Mouse (Mus musculus) limb, embryonic 14.5 days (tissue): ENCODE measurements around the gene Smc1b. TPM values are rescaled to one million over a fixed set of nuclear protein-coding genes. Genes with fewer than 3 reads are reported as not detected.

Experiments
- ATAC-seq: fragments of 200-750 bp; cut with Nextera tagmentation; 2 replicates; pipeline ENCODE4 v1.8.0; 2017; ENCODE audit warnings: low read depth, moderate number of reproducible peaks, moderate TSS enrichment; ENCODE audit not compliant: low FRiP score
- DNase-seq: peaks from one replicate; pipeline ENCODE4 v3.0.0-alpha.2; 2015; ENCODE audit warnings: low spot score
- H3K27ac ChIP-seq: fragments of 300-500 bp; sonication (generic); replicated peaks from 2 replicates; pipeline ENCODE4 v1.5.1; 2014; ENCODE audit warnings: low read depth, mild to moderate bottlenecking, low read length, moderate library complexity, mixed read lengths
- H3K27me3 ChIP-seq: fragments of 300-500 bp; sonication (generic); 2 replicates; pipeline ENCODE4 v1.6.1; 2014; ENCODE audit warnings: low read length, mixed read lengths; ENCODE audit not compliant: control insufficient read depth, insufficient read depth
- H3K36me3 ChIP-seq: fragments of 300-500 bp; sonication (generic); 2 replicates; pipeline ENCODE4 v1.6.1; 2014; ENCODE audit warnings: mild to moderate bottlenecking, low read length, moderate library complexity, mixed read lengths; ENCODE audit not compliant: control insufficient read depth, insufficient read depth
- H3K4me1 ChIP-seq: fragments of 300-500 bp; sonication (generic); 2 replicates; pipeline ENCODE4 v1.6.1; 2014; ENCODE audit warnings: antibody characterized with exemption, low read length, mixed read lengths; ENCODE audit not compliant: control insufficient read depth, insufficient read depth
- H3K4me2 ChIP-seq: fragments of 300-500 bp; sonication (generic); replicated peaks from 2 replicates; pipeline ENCODE4 v1.6.1; 2014; ENCODE audit warnings: low read depth, mild to moderate bottlenecking, low read length, moderate library complexity; ENCODE audit not compliant: severe bottlenecking
- H3K4me3 ChIP-seq: fragments of 300-500 bp; sonication (generic); replicated peaks from 2 replicates; pipeline ENCODE4 v1.5.1; 2014; ENCODE audit warnings: low read length
- H3K9ac ChIP-seq: fragments of 300-500 bp; sonication (generic); 2 replicates; pipeline ENCODE4 v1.6.1; 2014; ENCODE audit warnings: mild to moderate bottlenecking, low read depth, low read length, moderate library complexity; ENCODE audit not compliant: severe bottlenecking
- H3K9me3 ChIP-seq: fragments of 300-500 bp; sonication (generic); 2 replicates; pipeline ENCODE4 v1.6.1; 2016; ENCODE audit warnings: low read length; ENCODE audit not compliant: control insufficient read depth
- POLR2A ChIP-seq: fragments of 200-500 bp; IDR thresholded peaks from 2 replicates; pipeline ENCODE4 v1.8.0; 2012; ENCODE audit warnings: inconsistent platforms, mild to moderate bottlenecking, moderate library complexity, borderline replicate concordance; ENCODE audit not compliant: insufficient read depth, insufficient read length; ENCODE audit errors: extremely low read depth
- WGBS: fragments of 180-500 bp; shearing (Covaris S2); extraction: QIAGEN DNeasy Blood & Tissue Kit; methylation state at CpG from one replicate; pipeline ENCODE4 v1.1.7; 2014; 5-methylcytosine and 5-hydroxymethylcytosine counted together
- polyA plus RNA-seq, 2 experiments: library from polyadenylated mRNA; depleted of rRNA in 1 of 2; stranded (reverse) in 1 of 2; unstranded in 1 of 2; fragments of >200 nt; fragmentation: Nextera tagmentation in 1 of 2; extraction: Ambion mirVana in 1 of 2; gene quantifications; 2 replicates each; pipeline versions ENCODE4 v1.2.1 to v1.2.3; 2012 to 2014

Gene Smc1b
- polyA plus RNA-seq, 2 experiments, result 0.52 to 0.72 TPM

- Histone ChIP-seq H3K27me3 (no peaks in the 10 kb centered on the region), H3K36me3 (no peaks in the 10 kb centered on the region), H3K4me3 (no peak overlapping the region), H3K27ac (no peak overlapping the region; the same call in 1 of the 2 replicates), H3K9ac (no peak overlapping the region), H3K4me1 (peaks cover 7% of the 10 kb centered on the region), H3K9me3 (no peaks in the 10 kb centered on the region), H3K4me2 (no peak overlapping the region)
- DNase-seq (no peak), ATAC-seq (peak; percentile 79; the same call in 1 of the 2 replicates)
- 68% methylated on average over 10 of the region's 10 CpGs for WGBS
- TF ChIP-seq POLR2A, result no peak
These were observed 42.3 kb upstream of the Smc1b start for GRCm38 (mm10) chr15:85174060-85174459.

DNA sequence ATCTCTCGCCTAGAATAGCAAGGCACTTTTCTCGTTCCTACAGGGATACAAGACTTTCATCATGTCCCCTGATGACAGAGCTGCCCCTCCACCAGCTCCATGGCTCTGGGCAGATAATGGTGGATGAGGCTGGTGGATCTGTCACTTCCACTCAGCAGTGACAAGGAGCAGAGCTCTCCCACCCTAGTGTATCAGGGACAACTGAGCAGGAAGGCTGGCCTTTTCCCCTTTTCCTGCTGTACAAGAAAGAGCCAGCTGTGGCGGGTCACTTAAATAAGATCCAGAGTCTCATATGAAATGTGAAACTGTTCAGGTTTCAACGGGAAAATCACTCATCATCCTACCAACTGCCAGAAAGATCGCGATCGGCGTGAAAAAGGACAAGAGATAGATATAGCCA, 41.7 kb upstream of the Smc1b start:
- DNase-seq (no peak), ATAC-seq (no peak)
- H3K9ac ChIP-seq, result no peak overlapping the region
- TF ChIP-seq POLR2A, result no peak
- H3K4me3 ChIP-seq, result no peak overlapping the region
- H3K4me2 ChIP-seq, result no peak overlapping the region
- no peak overlapping the region for H3K27ac ChIP-seq
- no peaks in the 10 kb centered on the region for H3K9me3 ChIP-seq
- 0 out of 2 replicates have a peak, but pooled peaks cover under 1% of the 10 kb centered on the region for H3K4me1 ChIP-seq
- H3K36me3 ChIP-seq, result no peaks in the 10 kb centered on the region
- no peaks in the 10 kb centered on the region for H3K27me3 ChIP-seq
- WGBS, result 49% methylated on average over 8 of the region's 8 CpGs

DNA sequence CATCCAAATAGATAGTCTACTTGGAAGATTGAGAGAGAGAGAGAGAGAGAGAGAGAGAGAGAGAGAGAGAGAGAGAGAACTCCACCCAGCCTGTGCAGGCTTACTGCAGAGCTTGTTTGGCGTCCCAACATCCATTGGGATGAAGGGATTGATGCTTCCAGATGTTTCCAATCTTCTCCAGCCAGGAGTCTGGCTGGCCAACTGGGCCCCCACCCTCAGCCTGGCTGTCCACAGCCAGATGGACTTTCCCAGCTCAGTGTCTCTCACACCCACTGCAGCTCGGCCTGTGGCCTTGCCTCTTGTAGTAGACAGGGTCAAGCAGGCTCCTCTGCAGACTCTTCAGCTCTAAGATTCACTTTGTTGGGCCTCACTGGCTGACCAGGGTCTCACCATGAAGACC, 40.3 kb upstream of the Smc1b start:
- ATAC-seq, result no peak
- Histone ChIP-seq H3K36me3 (no peaks in the 10 kb centered on the region), H3K4me2 (no peak overlapping the region), H3K9ac (no peak overlapping the region), H3K4me1 (peaks cover 5% of the 10 kb centered on the region), H3K27me3 (no peaks in the 10 kb centered on the region), H3K27ac (no peak overlapping the region), H3K4me3 (no peak overlapping the region), H3K9me3 (no peaks in the 10 kb centered on the region)
- TF ChIP-seq POLR2A, result no peak
- 28% methylated on average over 2 of the region's 2 CpGs for WGBS
- peak; percentile 58 for DNase-seq

DNA sequence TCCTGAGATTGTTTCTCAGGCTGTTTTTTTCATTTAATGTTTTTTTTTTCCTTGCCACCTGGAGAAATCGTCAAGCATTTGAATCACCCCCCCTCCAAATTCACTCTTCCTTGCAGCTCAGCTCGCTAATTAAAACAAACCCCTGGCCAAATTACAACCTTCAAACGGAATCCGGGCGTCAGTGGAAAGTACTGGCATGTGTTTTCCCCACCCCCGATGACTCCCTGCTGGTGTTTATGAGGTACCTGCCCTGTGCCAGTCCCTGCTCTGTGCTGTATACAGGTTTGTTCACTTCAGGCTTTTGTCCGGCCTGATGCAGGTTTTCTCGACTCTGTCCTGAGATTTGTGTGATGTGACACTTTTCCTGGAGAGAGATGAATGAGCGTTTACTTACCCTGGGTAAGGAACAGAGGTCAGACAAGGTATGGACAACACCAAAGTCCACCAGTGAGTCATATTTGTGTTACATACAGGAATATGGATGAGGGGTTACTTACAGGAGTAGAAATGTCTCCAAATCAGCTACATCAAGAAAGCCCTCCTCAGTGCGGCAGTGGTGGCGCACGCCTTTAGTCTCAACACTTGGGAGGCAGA, 35.4 kb upstream of the Smc1b start:
- ATAC-seq, result no peak
- Histone ChIP-seq H3K27me3 (no peaks in the 10 kb centered on the region), H3K4me2 (peak overlapping the region; percentile 24; the same call in 1 of the 2 replicates), H3K4me3 (no peak overlapping the region), H3K9me3 (no peaks in the 10 kb centered on the region), H3K9ac (no peak overlapping the region; the same call in 1 of the 2 replicates), H3K36me3 (no peaks in the 10 kb centered on the region), H3K4me1 (peaks cover 38% of the 10 kb centered on the region), H3K27ac (peak overlapping the region; percentile 80)
- no peak for TF ChIP-seq POLR2A
- DNase-seq, result no peak
- 21% methylated on average over 12 of the region's 12 CpGs for WGBS

GRCm38 (mm10) chr15:85166433-85166933, 34.7 kb upstream of the Smc1b start:
- H3K27me3 ChIP-seq, result no peaks in the 10 kb centered on the region
- no peak for DNase-seq
- H3K27ac ChIP-seq, result peak overlapping the region; percentile 80
- peak overlapping the region; percentile 32; the same call in 1 of the 2 replicates for H3K9ac ChIP-seq
- peak overlapping the region; percentile 24; the same call in 1 of the 2 replicates for H3K4me2 ChIP-seq
- H3K9me3 ChIP-seq, result no peaks in the 10 kb centered on the region
- peaks cover 38% of the 10 kb centered on the region for H3K4me1 ChIP-seq
- 8% methylated on average over 11 of the region's 11 CpGs for WGBS
- peak; percentile 42 for ATAC-seq
- no peaks in the 10 kb centered on the region for H3K36me3 ChIP-seq
- no peak for TF ChIP-seq POLR2A
- H3K4me3 ChIP-seq, result no peak overlapping the region
